Mouse (Mus musculus) cerebellum, postnatal 36 days (tissue): ENCODE data around the gene Arhgap30.

ENCODE experiments used
- DNase-seq, 2 experiments: peaks; one replicate each; pipeline ENCODE4 v3.0.0; 2021 to 2022; ENCODE audit warnings: mixed read lengths in 2 of 2

Arhgap30 gene

GRCm38 (mm10) chr1:171388376-171389102 lies at the start of gene Arhgap30:
Gene Arhgap30 (plus strand): TSS chr1:171388954.
- DNase-seq, result no peak

GRCm38 (mm10) chr1:171342262-171343207 lies 46.2 kb upstream of the Arhgap30 start:
- no peak for DNase-seq

GRCm38 (mm10) chr1:171343922-171344677 lies 44.7 kb upstream of the Arhgap30 start:
- peak in 1 of 2 experiments; percentile 24 for DNase-seq

GRCm38 (mm10) chr1:171344715-171345114 lies 44.0 kb upstream of the Arhgap30 start:
- no peak for DNase-seq

GRCm38 (mm10) chr1:171345225-171346094 lies 43.3 kb upstream of the Arhgap30 start, which contains the start of the genes Nit1 and Pfdn2:
Gene Nit1 (minus strand): TSS chr1:171345646.
Gene Pfdn2 (plus strand): TSS chr1:171345670.
- DNase-seq, result peak; percentile 90 to 93

GRCm38 (mm10) chr1:171346095-171346450 lies 42.7 kb upstream of the Arhgap30 start:
- DNase-seq, result no peak

GRCm38 (mm10) chr1:171348665-171349064 lies 40.1 kb upstream of the Arhgap30 start:
- DNase-seq, result peak in 1 of 2 experiments; percentile 31

GRCm38 (mm10) chr1:171349210-171349609 lies 39.5 kb upstream of the Arhgap30 start:
- DNase-seq, result no peak

- DNase-seq, result no peak
Observed at GRCm38 (mm10) chr1:171355812-171356340, 32.9 kb upstream of the Arhgap30 start.

GRCm38 (mm10) chr1:171356814-171357213 lies 31.9 kb upstream of the Arhgap30 start:
- DNase-seq, result no peak

GRCm38 (mm10) chr1:171358421-171358820 lies 30.3 kb upstream of the Arhgap30 start:
- peak in 1 of 2 experiments; percentile 35 for DNase-seq

GRCm38 (mm10) chr1:171360253-171360652 lies 28.5 kb upstream of the Arhgap30 start:
- DNase-seq, result peak; percentile 24 to 30

- peak; percentile 81 to 83 for DNase-seq
Observed at GRCm38 (mm10) chr1:171360656-171361055, 28.1 kb upstream of the Arhgap30 start, which contains the start of gene Klhdc9. Gene Klhdc9 (minus strand): TSS chr1:171360798.

GRCm38 (mm10) chr1:171361106-171362103 lies 27.3 kb upstream of the Arhgap30 start:
- peak; percentile 76 to 78 for DNase-seq

- DNase-seq, result no peak
Observed at GRCm38 (mm10) chr1:171365934-171366333, 22.8 kb upstream of the Arhgap30 start.

GRCm38 (mm10) chr1:171369845-171370556 lies 18.8 kb upstream of the Arhgap30 start, which contains the start of gene Nectin4:
Gene Nectin4 (plus strand): TSS chr1:171370099.
- DNase-seq, result no peak

- no peak for DNase-seq
Observed at GRCm38 (mm10) chr1:171372880-171373279, 15.9 kb upstream of the Arhgap30 start.

GRCm38 (mm10) chr1:171373946-171374345 lies 14.8 kb upstream of the Arhgap30 start:
- DNase-seq, result no peak

- DNase-seq, result no peak
Observed at GRCm38 (mm10) chr1:171375646-171376097, 13.1 kb upstream of the Arhgap30 start.
